Mouse (Mus musculus) ZHBTc4 (cell line): ENCODE measurements at regions not wholly inside any gene's neighbourhood (a gene's known extent, or its start where the extent isn't known, plus 50 kb on each side); places are given as distances from the start of the nearest gene placed in this dataset.

Experiments used
- DNase-seq: peaks from one replicate; pipeline ENCODE4 v3.0.0-alpha.2; 2011; ENCODE audit warnings: low read depth, low spot score

GRCm38 (mm10) chr6:51009526-51010340, 355.5 kb upstream of the Npvf start:
- DNase-seq = no peak

GRCm38 (mm10) chr6:51010536-51010935, 356.3 kb upstream of the Npvf start:
- DNase-seq = no peak

- no peak for DNase-seq
These were observed 358.0 kb upstream of the Npvf start for GRCm38 (mm10) chr6:51012086-51012830.

- no peak for DNase-seq
These were observed 361.5 kb upstream of the Npvf start for GRCm38 (mm10) chr6:51015735-51016134.

DNA sequence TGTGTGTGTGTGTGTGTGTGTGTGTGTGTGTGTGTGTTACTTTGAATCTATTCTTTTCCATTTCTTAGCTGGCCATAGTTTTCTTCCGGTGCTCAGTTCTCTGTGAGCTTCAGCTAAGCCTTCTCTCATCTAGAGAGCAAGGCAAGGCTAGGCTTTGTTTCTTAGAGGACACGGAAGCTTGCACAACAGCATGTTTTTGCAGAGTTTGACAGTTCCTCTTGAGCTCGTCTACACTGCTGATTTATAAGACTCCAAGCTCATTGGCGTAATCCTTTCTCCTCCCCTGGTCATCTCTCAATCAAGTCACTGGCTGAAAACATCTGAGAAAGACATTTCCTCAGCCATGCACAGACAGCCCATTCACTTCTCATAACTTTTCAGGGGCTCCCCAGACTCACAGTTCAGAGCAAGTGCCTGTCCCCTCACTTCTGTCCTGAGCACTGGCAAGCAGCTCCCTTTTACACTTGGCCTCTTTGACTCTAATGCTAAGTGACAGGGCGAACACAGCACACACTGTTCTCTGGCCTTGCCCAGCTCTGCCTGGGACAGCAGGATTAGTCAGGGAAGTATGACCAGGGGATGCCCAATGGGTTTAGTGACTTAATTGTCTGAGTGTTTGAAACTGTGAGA, 362.3 kb upstream of the Npvf start:
- DNase-seq = no peak

- DNase-seq = no peak
These were observed 363.2 kb upstream of the Npvf start for GRCm38 (mm10) chr6:51017260-51017999.

- DNase-seq = no peak
These were observed 367.0 kb upstream of the Npvf start for GRCm38 (mm10) chr6:51021206-51021605.

DNA sequence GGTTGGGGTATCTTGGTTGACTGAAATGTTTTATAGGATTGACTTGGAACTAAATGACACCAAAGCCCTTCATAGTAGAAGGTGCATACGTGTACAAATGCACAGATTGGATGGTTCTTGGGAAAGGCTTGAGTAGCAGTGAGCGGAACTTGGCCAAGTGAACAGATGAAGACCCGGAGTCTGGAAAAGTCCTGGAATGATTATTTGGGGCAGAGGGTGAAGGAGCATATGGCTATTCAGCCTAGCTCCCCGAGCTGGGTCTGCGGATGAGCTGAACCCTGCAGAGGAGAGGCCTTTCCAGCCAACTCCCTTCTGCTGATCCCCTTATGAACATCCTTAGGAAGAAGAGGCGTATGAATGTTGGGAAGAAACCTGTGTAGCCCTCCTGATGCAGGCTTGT, 369.1 kb upstream of the Npvf start:
- no peak for DNase-seq

- DNase-seq = no peak
These were observed 370.5 kb upstream of the Npvf start for GRCm38 (mm10) chr6:51024756-51025155.

GRCm38 (mm10) chr6:51025411-51025810, 371.2 kb upstream of the Npvf start:
- DNase-seq = no peak

DNA sequence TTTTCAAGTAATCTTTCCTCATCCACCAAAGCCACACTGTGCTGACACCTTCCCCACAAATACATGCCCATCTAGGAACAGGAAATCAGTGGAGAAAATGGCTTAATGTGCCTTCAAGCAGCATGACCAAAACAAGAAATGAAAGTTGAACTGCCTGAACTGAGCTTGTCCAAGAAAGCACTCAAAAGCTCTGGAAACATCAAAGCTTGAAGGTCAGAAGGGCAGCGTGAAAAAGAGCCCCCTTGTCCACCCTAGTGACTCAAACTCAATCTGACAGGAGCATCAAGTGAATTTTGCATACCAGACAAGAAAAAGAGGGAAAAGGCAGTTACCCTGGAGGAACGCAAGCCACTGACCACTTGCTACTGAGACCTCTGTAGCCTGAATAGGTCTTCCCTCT, 373.1 kb upstream of the Npvf start:
- DNase-seq = no peak

GRCm38 (mm10) chr6:51029516-51029915, 375.3 kb upstream of the Npvf start:
- no peak for DNase-seq

- DNase-seq = no peak
These were observed 375.7 kb upstream of the Npvf start for GRCm38 (mm10) chr6:51029953-51030352.

- no peak for DNase-seq
These were observed 379.6 kb upstream of the Npvf start for GRCm38 (mm10) chr6:51033835-51034234.

DNA sequence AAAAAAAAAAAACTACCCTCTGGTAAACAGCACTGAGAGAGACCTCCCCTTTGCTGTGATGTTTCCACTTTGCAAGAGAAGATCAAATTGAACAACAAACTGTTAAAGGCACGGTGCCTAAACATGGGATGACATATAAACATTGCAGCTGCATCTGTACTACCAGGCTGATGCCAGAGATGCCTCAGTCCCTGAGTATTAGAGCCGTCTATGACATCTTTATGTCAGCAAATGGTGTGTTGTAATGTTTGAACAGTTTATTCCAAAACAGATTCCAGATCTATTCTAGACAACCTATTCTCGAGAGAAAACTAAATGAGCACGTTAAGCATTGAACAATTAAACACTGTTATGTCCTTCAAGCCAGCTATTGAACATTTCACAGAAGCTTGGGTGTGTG, 381.8 kb upstream of the Npvf start:
- DNase-seq = no peak

DNA sequence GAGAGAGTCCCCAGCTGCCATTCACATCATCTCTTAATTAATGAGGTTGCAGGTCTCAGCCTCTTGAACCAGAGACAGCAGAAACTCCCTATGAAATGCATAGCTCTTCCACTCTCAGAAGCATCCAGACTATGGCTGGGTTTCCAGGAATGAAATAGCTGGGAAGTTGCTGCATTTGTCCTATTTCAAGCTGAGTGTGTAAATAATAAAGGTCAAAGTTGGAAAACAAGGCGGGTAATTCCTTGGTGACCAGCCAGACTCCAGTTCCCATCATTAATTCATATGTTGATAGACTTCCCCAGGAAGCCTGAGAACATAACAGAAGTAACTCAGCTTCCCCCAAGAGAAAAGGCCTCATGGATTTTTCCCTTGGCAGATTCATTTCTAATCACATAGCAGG, 382.3 kb upstream of the Npvf start:
- DNase-seq = peak; percentile 7

DNA sequence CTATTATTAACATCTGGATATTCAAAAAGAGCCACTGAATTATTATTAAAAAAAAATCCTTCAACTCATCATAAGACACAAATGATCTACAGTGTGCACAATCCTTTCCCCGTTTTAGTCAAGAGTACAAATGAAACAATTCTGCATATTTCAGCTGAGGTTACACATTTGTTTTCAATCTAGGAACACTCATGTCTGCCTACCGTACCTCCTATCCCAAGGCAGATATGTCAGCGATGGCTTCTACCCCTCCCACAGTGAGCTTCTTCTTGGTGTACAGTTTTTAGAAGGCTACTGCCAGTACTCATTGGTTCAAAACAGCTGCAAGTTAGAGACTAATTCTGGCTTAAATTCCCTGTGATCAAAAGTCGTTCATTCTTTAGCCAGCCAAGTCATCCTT, 382.7 kb upstream of the Npvf start:
- DNase-seq = no peak

GRCm38 (mm10) chr6:51039486-51040180, 385.4 kb upstream of the Npvf start:
- no peak for DNase-seq

- DNase-seq = no peak
These were observed 388.5 kb upstream of the Nfe2l3 start for GRCm38 (mm10) chr6:51043970-51044369.

GRCm38 (mm10) chr6:51044873-51045272, 387.6 kb upstream of the Nfe2l3 start:
- DNase-seq = no peak

- DNase-seq = no peak
These were observed 380.0 kb upstream of the Nfe2l3 start for GRCm38 (mm10) chr6:51052451-51052921.
